Mouse (Mus musculus) heart, adult 2 months (tissue): Measurements from ENCODE around the gene Sh3kbp1.

Experiments used
- CTCF ChIP-seq: fragments of 200-600 bp; IDR thresholded peaks from 2 replicates; pipeline ENCODE4 v1.8.1; 2022; ENCODE audit warnings: antibody characterized with exemption, mild to moderate bottlenecking, moderate library complexity
- POLR2A ChIP-seq: fragments of 200-500 bp; IDR thresholded peaks from 2 replicates; pipeline ENCODE4 v1.6.1; 2011; ENCODE audit warnings: mild to moderate bottlenecking, low read depth, low read length, control low read depth; ENCODE audit not compliant: insufficient read depth

DNA sequence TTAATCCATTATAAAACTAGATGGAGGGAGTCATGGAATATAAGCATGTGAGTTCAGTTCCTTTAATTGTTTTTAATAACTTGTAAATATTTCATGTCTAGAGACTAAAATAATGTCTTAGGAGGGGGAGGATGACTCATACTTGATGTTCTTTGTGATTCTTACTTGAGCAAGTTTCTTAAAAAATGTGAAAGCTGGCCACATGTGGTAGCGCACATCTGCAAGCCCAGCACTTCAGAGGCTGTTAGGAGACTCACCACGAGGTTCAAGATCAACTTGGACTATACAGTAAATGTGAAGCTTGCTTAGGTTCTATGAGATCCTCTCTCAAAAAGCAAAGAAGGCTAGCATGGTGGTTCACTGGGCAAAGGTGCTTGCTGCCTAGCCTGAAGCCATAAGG, 245.4 kb downstream of the Sh3kbp1 start:
- TF ChIP-seq CTCF = no peak
- no peak for TF ChIP-seq POLR2A
